Mouse (Mus musculus): ENCODE data around the gene B3gnt8.

GRCm38 (mm10) chr7:25614831-25615705 is 11.4 kb upstream of the B3gnt8 start:
- TF ChIP-seq GATA1 (IDR thresholded peaks at IDR 0.05; ENCODE audit: borderline replicate concordance, low read length) (no peak), FLI1 (IDR thresholded peaks at IDR 0.05; ENCODE audit: low read length) (no peak)
